Mouse (Mus musculus) adrenal gland, adult 8-10 months (tissue): ENCODE data around the gene Plbd1. TPM values are rescaled to one million over a fixed set of nuclear protein-coding genes. Genes with fewer than 3 reads are reported as not detected.
A peak's percentile ranks its signal among the peaks of the same experiment; 100 is the strongest.

Experiments used
- DNase-seq: peaks from one replicate; pipeline ENCODE4 v3.0.0; 2022
- total RNA-seq, 4 experiments: library from RNA; stranded (reverse); gene quantifications; 2 replicates each; pipeline ENCODE4 v1.2.4; 2022

Gene Plbd1
- total RNA-seq, result 10 to 100 TPM in 3 of 4 experiments, 1 to 10 TPM in 1; 7.6 to 20.9 (median 15.8) TPM

GRCm38 (mm10) chr6:136661706-136662016, at the start of gene Plbd1:
Gene Plbd1, minus strand, starts transcription at chr6:136661928.
- peak; percentile 84 for DNase-seq

DNA sequence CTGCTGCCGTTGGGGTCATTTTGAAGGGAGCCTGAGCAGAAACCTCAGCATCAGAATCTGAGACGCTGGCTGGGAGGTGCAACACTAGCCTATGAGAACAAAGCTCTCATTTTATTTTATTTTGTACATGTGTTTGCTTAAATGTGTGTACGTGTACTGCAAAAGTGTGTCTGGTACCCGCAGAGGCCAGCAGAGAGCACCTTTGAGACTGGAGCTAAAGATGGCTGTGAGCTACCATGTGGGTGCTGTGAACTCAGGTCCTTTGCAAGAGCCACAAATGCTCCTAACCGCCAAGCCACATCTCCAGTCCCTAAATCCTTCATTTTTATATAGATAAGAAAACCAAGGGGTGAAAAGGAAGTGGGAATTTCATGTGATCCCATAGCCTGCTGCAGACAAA, 48.7 kb upstream of the Plbd1 start:
- no peak for DNase-seq

DNA sequence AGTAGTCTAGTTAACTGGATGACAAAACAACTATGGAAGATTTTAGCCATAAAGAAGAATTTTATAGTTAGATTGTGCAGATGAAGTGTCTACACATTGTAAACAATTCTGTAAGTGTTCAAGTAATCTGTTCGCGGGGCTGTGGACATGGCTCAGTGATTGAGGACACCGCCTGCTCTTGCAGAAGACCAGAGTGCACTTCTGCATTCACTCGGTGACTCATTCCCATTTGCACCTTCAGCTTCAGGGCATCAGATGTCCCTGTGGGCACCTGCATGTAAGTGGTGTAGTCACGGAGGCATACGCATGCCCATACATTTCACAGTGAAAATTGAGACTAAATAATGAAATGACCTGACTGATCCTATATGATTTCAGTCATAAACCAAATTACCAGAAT, 46.9 kb upstream of the Plbd1 start:
- no peak for DNase-seq

DNA sequence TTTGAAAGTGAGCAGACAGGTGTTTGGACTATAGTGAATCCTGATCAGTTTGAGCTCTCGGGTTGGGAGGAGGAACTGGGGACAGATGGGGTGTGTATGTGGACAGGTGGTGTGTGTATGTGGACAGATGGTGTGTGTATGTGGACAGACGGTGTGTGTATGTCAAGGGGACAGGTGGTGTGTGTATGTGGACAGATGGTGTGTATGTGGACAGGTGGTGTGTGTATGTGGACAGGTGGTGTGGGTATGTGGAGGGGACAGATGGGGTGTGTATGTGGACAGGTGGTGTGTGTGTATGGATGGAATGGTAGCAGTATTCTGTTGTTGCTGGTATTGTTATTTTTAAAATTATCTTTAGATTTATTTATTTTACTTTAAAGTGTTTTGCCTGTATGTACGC, 40.1 kb upstream of the Plbd1 start:
- no peak for DNase-seq

- no peak for DNase-seq
These were observed 39.5 kb upstream of the Plbd1 start for GRCm38 (mm10) chr6:136701185-136701584.

GRCm38 (mm10) chr6:136691314-136691713, 29.6 kb upstream of the Plbd1 start:
- DNase-seq, result no peak

DNA sequence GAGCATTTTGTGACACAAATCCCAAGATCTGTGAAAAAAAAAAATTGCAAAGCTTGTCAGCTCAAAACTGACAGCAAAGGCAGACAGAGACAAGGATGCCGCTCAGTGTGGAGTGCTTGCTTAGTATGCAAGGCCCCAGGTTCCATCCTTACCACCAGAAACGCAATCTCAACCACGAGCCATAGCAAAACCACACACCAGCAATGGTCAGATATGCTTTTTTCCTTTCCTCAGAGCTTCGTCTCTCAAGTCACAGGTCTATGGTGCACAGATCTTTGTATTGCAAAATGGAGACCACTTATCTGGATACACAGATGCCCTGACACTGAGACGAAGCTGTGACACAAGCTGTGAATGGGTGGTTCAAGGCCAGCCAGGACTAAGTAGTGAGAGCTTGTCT, 28.8 kb upstream of the Plbd1 start:
- DNase-seq, result no peak

DNA sequence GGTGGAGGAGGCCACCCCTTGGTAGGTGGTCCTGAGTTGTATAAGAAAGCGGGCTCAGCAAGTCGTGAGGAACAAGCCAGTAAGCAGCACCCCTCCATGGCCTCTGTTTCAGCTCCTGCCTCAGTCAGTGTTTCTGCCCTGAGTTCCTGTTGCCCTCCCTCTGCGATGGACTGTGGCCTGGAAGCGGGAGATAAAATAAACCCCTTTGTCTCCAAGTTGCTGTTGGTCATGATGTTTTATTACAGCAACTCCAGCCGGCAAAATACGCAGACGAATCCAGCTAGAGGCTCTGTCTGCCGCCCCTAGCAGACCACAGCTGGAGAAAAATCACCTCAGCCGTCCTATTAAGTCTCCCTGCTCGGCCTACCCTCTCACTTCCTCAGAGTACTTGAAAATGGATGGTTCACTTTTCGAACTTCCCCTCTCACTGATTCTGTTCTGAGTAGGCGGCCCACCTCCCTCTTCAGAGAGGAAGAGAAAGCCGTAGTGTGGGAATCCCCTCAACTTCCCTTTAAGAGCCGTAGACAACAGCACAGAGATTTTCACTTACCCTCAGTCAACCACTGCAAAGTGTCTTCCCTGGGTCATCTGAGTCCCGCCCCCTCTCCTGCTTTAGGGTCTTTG, 28.2 kb upstream of the Plbd1 start:
- DNase-seq, result no peak

DNA sequence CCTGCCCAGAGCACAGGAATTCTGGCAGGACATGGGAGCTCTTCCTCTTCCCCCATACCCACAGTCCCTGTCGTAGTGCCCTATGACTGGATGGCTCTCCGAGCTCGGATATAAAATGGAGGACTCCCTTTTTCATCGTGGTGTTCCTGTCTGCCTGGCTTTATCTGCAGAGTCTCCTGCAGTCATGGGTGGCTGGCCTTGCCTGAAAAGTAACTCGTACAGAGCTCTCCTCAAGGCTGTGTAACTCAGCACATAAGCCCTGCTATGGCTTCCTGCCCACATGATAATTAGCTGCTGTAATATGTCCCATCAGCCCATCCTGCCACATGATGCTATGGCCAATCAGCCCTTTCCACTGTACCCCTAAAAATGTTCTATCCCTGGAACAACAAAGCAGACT, 23.7 kb upstream of the Plbd1 start:
- no peak for DNase-seq

DNA sequence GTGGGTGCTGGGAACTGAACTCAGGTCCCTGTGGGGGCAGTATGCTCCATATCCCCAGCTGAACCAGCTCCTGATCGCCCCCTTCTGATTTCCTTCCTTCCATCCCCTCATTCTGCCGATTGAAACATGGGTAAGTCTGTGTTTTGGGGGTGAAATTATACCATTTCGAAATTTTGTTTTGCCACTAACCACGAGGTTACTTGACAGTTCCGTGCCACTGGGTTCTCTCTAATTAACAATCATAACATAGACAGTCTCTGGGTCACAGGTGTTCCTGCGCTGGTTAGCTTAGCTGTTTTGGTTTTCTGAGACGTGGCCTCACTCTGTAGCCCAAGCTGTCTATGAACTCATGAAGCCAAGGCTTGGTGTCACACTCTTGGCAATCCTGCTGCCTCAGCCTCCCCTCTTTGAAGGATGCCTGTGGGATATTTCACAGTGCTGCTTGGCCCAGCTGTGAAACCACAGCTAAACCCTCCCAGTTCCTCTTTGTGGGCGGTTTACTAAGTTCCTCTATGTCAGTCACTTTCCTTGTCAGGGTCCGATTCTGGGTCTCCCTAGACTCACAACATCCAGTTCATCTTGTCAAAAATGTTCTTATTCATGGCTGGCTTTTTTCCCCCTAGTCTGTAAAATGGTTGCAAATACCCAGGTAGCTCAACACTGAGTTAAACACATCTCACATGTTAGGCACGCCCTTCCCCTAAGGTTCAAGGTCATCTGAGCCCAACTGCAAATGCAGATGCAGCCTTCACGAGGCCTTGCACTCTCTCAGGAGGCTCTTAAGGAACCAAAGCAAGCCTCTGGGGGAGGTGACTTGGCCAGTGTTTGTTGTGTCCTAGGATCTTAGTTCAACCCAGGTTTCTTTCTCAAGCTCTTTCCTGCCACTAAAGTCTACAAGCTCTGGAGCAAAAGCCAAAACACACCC, 21.9 kb upstream of the Plbd1 start:
- no peak for DNase-seq

DNA sequence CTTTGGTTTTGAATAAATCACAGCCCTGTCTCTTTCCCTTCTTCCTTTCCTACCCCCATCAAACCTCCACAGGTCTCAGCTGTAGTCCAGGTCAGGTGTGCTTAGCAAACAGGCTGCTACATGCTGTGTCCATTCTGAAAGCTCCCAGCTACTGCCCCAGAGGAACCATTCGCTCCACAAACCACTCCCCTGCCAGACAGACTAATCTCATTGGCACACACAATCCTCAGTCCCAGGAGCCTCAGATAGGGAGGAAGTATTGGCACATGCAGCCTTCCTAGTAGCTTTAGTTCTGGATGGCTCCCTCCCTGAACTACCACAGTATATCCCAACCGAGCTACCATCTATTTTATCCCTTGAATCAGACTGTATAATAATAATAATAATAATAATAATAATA, 17.7 kb upstream of the Plbd1 start:
- DNase-seq, result no peak

DNA sequence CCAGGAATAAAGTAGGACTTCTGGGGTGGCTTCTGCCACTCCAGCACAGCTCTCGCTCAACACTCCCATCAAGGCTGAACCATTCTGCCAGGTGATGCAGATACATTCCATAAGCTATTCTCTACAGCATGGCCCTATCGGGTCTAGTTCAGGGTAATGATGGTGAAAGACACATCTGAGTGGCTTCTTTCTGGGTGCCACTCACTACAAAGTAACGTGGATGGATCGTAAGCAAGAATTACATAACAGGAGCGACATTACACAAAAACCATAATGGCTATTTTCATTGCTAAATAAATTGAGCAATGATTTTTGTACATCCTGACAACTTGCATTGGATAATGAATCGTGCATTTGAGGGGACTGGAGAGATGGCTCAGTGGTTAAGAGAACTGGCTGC, 13.2 kb upstream of the Plbd1 start:
- no peak for DNase-seq

GRCm38 (mm10) chr6:136672467-136672866, 10.7 kb upstream of the Plbd1 start:
- peak; percentile 43 for DNase-seq

GRCm38 (mm10) chr6:136669274-136669673, 7.5 kb upstream of the Plbd1 start:
- DNase-seq, result no peak

DNA sequence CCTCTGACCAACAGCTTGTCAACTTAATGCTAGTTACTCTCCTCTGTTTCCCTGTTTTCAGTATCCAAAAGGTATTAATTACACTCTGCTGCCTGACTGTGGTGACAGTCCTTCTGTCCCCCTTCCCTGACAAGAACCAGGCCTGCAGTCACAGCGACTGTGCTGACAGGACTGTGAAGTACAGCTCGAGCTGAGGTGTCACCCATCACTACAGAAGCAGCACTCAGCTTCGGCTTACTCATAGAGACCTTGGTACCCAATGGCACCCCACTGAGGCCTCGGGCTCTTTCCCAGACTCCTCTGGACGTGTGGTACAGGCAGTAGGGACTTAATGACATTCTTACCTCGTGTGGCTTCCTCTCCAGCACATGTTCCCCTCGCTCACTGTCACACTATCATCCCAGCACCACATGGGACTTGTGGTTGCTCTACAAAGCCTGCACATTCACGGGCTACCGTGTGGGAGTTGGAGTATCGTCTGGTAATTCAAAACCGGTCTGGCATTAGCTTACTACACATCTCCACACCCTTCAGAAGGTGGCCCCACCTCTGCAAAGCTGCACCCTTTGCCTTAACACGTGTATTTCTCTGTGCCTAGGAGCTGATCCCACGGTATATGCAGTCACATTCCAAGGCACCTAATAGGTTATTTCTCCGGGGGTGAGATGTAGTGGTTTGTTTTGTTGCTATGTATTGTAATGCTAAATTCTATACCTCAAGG, 6.7 kb upstream of the Plbd1 start:
- DNase-seq, result no peak

- DNase-seq, result no peak
These were observed 335 bp upstream of the Plbd1 start for GRCm38 (mm10) chr6:136662063-136662462.

DNA sequence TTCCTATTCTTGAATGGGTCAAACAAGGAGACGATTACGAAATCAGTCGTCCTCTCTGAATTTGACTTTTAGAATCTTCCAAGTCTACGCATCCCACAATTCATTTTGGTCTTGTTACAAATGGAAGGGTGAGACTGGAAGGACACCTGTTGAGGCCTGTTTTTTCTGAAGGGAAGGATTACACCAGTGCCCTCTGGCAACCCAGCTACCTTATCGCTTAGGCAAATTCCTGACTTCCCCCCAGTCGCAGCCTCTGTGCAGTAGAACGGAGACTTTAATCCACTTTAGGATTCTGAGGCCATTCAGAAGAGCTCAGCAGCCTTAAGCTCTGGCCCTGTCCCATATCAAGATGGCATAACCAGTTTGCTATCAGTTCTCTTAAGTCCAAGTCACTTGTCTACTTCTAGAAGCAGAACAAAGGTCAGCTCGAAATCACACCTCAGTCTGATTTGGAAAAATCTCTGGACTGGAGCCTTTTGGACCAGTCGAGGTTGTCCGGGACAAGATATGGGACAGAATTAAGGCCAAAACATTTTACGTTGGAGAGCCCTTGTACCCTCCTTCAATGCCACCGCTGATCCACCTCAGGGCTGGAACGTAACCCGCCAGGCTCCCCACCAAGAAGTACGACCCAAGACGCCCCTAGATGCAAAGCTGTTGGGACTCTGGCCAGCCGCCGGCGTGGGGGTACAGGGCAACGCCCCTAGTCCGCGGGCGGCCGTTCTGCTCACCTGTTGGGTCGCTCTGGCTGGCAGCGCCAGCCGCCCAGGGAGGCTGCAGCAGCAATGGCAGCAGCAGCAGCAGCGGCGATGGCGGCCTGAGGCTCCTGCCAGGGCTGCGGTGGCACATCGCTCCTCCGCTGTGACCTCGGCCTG, 660 bp downstream of the Plbd1 start:
- no peak for DNase-seq

DNA sequence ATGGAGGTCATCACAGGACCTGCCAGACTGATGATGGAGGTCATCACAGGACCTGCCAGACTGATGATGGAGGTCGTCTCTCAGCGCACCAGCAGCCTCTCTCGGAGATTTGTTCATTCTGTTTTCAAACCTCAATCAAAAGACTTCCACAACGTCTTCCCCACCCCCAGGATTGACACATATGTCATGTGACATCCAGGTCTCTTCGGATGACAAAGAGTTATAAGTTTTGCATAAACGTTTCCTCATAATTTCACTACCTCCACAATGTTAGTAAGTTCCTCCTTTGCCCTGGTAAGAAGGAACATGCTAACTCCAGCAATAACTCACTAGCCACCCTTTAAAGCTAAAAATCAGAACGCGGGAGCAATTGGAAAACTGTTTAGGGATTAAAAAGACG, 2.5 kb downstream of the Plbd1 start:
- no peak for DNase-seq

DNA sequence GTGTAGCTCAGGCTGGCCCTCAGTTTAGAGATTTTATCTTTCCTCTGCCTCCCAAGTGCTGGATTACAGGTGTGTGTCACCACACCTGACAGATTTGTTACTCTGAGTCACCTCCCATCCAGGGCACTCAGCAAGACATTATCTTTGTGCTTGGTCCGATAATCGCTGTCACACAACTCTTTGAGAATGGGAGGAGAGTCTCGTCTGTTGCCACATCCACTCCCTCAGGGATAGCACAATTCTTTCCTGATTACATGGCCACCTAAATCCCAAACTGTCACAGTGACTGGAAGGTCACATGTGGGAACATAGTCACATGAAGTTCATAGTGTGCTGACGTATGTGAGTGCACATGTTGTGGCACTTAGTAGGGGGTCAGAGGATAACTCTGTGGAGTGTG, 3.4 kb downstream of the Plbd1 start:
- DNase-seq, result no peak

DNA sequence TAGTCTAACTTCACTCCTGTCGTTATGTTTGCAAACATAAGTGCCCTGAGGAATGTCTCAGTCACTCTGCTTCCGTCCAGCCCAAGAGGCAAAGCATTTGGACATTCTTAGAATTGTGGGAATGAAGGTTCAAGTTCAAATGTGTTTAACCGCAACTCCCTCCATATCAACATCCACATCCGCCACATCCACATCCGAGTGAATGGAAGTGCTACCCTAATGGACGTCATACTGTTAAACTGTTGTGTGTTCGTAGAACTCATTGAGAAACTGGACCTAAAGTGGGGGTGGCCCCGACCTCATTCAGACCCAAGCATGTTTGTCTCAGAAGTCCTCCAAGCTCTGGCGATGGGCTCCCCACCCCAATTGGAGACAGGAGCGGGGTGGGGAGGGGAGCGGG, 5.9 kb downstream of the Plbd1 start:
- DNase-seq, result no peak

GRCm38 (mm10) chr6:136654470-136654869, 7.3 kb downstream of the Plbd1 start:
- no peak for DNase-seq

- DNase-seq, result no peak
These were observed 8.4 kb downstream of the Plbd1 start for GRCm38 (mm10) chr6:136653331-136653730.

DNA sequence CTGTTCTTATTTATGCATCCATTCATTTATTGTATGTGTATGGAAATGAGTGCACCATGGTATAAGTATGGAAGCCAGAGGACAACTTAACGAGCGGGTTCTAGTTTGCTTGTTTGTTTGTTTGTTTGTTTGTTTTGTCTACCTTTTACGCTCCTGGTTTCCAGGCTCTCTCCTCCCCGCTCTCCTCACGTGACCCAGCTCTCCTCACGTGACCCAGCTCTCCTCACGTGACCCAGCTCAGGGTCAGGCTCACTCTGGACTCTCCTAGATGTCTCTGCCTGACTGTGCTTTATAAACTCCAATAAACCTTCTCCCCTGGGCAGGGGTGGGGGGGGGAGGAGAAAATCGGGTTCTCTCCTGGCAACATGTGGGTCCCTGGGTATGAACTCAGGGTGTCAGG, 11.1 kb downstream of the Plbd1 start:
- no peak for DNase-seq
